Mouse (Mus musculus) midbrain, embryonic 14.5 days (tissue): ENCODE results near the gene Rhox3h. TPM values are rescaled to one million over a fixed set of nuclear protein-coding genes. Genes with fewer than 3 reads are reported as not detected.

Source experiments
- polyA plus RNA-seq: library from polyadenylated mRNA; unstranded; fragments of >200 nt; fragmentation: Nextera tagmentation; extraction: Ambion mirVana; gene quantifications from 2 replicates; pipeline ENCODE4 v1.2.1, GENCODE M21; 2014

Gene Rhox3h
- polyA plus RNA-seq, 1 experiment from 2014 or later: not detected

Other genes starting within 250 kb of the Rhox3h start
- gene Rhox4b, start 236.3 kb downstream of the Rhox3h start, polyA plus RNA-seq: not detected in 2 replicates
- not detected in 2 replicates for gene Rhox2c, start 215.1 kb downstream of the Rhox3h start, polyA plus RNA-seq
- not detected in 2 replicates for gene Rhox3c, start 210.2 kb downstream of the Rhox3h start, polyA plus RNA-seq
- gene Rhox4c, start 188.4 kb downstream of the Rhox3h start, polyA plus RNA-seq: not detected in 2 replicates
- gene Rhox2d, start 175.3 kb downstream of the Rhox3h start, polyA plus RNA-seq: not detected in 2 replicates
- gene Rhox4d, start 154.4 kb downstream of the Rhox3h start, polyA plus RNA-seq: not detected in 2 replicates
- not detected in 2 replicates for gene Rhox2e, start 138.3 kb downstream of the Rhox3h start, polyA plus RNA-seq
- gene Rhox3e, start 126.7 kb downstream of the Rhox3h start, polyA plus RNA-seq: not detected in 2 replicates
- not detected in 2 replicates for gene Rhox4e, start 111.4 kb downstream of the Rhox3h start, polyA plus RNA-seq
- gene Rhox2f, start 97.4 kb downstream of the Rhox3h start, polyA plus RNA-seq: not detected in 2 replicates
- gene Rhox3f, start 87.8 kb downstream of the Rhox3h start, polyA plus RNA-seq: not detected in 2 replicates
- not detected in 2 replicates for gene Rhox4f, start 61.1 kb downstream of the Rhox3h start, polyA plus RNA-seq
- not detected in 2 replicates for gene Rhox3g, start 40.2 kb downstream of the Rhox3h start, polyA plus RNA-seq
- not detected in 2 replicates for gene Rhox2g, start 25.3 kb downstream of the Rhox3h start, polyA plus RNA-seq
- gene Rhox4g, start 17.4 kb downstream of the Rhox3h start, polyA plus RNA-seq: not detected in 2 replicates
- gene Rhox2h, start 4.5 kb upstream of the Rhox3h start, polyA plus RNA-seq: not detected in 2 replicates
- gene Rhox5, start 136.1 kb upstream of the Rhox3h start, polyA plus RNA-seq: 0.38 TPM in 1 of 2 replicates, not detected in the other
- gene Rhox6, start 158.1 kb upstream of the Rhox3h start, polyA plus RNA-seq: not detected in 2 replicates
- not detected in 2 replicates for gene Rhox7a, start 162.9 kb upstream of the Rhox3h start, polyA plus RNA-seq
- gene Rhox8, start 210.2 kb upstream of the Rhox3h start, polyA plus RNA-seq: 0.30 TPM in 1 of 2 replicates, not detected in the other
- not detected in 2 replicates for gene Rhox7b, start 228.5 kb upstream of the Rhox3h start, polyA plus RNA-seq
- not detected in 2 replicates for gene Rhox9, start 233.0 kb upstream of the Rhox3h start, polyA plus RNA-seq